Mouse (Mus musculus): Measurements from ENCODE around the gene 5330417H12Rik. TPM values are rescaled to one million over a fixed set of nuclear protein-coding genes. Genes with fewer than 3 reads are reported as not detected.

The 5330417H12Rik gene
- not detected for total RNA-seq (2023)

DNA sequence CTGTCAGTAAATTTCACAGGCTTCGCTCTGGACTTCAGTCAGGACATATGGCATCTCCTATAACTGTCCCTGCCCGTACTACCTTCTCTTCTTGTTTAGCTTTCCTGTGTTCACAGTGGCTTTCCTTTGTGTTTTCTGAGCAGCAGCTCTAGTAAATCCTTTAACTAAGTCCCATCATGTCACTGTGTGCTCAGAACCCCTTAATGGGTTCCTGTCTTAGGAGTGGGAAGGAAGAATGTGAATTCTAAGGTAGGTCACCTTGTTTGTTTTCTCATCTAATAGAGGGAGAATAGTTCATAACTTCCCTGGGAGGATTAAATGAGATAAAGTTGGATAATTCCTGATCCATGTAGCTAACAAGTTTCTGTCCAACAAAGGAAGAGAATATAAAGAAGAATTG, at the start of gene 5330417H12Rik:
Gene 5330417H12Rik, minus strand, starts transcription at position 101 of the 400 bp plus-strand sequence.

GRCm38 (mm10) chr7:107594857-107595402, 30.0 kb downstream of the 5330417H12Rik start, which contains the start of gene Ppfibp2:
Ppfibp2 (plus strand) TSS chr7:107595207.

Other genes starting within 250 kb of the 5330417H12Rik start
- gene Olfml1, start 57.7 kb downstream of the 5330417H12Rik start, total RNA-seq (2023): not detected
- 1.8 TPM for gene Ppfibp2, start 30.0 kb downstream of the 5330417H12Rik start, total RNA-seq (2023)
- gene Cyb5r2, start 132.9 kb upstream of the 5330417H12Rik start, total RNA-seq (2023): not detected
- gene Ovch2, start 176.0 kb upstream of the 5330417H12Rik start, total RNA-seq (2023): not detected
- not detected for gene Olfr467, start 187.1 kb upstream of the 5330417H12Rik start, total RNA-seq (2023)
- not detected for gene Olfr469, start 200.4 kb upstream of the 5330417H12Rik start, total RNA-seq (2023)
- not detected for gene Olfr470, start 222.3 kb upstream of the 5330417H12Rik start, total RNA-seq (2023)

Data from CD4-positive naive resting alpha-beta T cell, adult 57 days (primary cell).